Mouse (Mus musculus) erythroblast, embryonic 14.5 days (primary cell): ENCODE data around the gene Tor2a. TPM values are rescaled to one million over a fixed set of nuclear protein-coding genes. Genes with fewer than 3 reads are reported as not detected.

Experiments
- H3K27me3 ChIP-seq: 2 replicates; pipeline ENCODE4 v1.6.1; 2012; ENCODE audit warnings: inconsistent platforms; ENCODE audit not compliant: control insufficient read depth
- H3K36me3 ChIP-seq: 2 replicates; pipeline ENCODE4 v1.6.1; 2012; ENCODE audit warnings: mild to moderate bottlenecking, inconsistent platforms; ENCODE audit not compliant: control insufficient read depth
- H3K4me1 ChIP-seq: 2 replicates; pipeline ENCODE4 v1.6.1; 2012; ENCODE audit warnings: inconsistent platforms; ENCODE audit not compliant: control insufficient read depth
- H3K4me3 ChIP-seq: replicated peaks from 2 replicates; pipeline ENCODE3; 2012; ENCODE audit warnings: moderate library complexity, mild to moderate bottlenecking, inconsistent platforms
- H3K9me3 ChIP-seq: 2 replicates; pipeline ENCODE4 v1.6.1; 2012; ENCODE audit warnings: low read length, inconsistent platforms, mixed read lengths; ENCODE audit not compliant: control insufficient read depth
- GATA1 ChIP-seq: IDR thresholded peaks from 2 replicates; pipeline ENCODE4 v1.6.1; 2012; ENCODE audit warnings: low read length, inconsistent platforms, mixed read lengths
- TAL1 ChIP-seq: IDR thresholded peaks from 3 replicates; pipeline ENCODE4 v1.6.1; 2012; ENCODE audit warnings: low read length, inconsistent platforms, mixed read lengths
- polyA plus RNA-seq: library from polyadenylated mRNA; stranded (reverse); fragments of >175 nt; gene quantifications from 2 replicates; pipeline ENCODE4 v1.2.3, GENCODE M21; 2012

The Tor2a gene
- polyA plus RNA-seq, 1 experiment = 1.5 TPM

GRCm38 (mm10) chr2:32724832-32725790 is 31.9 kb upstream of the Tor2a start:
- H3K9me3 ChIP-seq = no peaks in the 10 kb centered on the region
- no peak for TF ChIP-seq GATA1
- TF ChIP-seq TAL1 = no peak
- H3K4me3 ChIP-seq = no peak overlapping the region
- H3K4me1 ChIP-seq = peaks cover 10% of the 10 kb centered on the region
- H3K36me3 ChIP-seq = no peaks in the 10 kb centered on the region
- no peaks in the 10 kb centered on the region for H3K27me3 ChIP-seq

- H3K9me3 ChIP-seq = no peaks in the 10 kb centered on the region
- H3K36me3 ChIP-seq = no peaks in the 10 kb centered on the region
- no peaks in the 10 kb centered on the region for H3K27me3 ChIP-seq
- TF ChIP-seq TAL1 (no peak), GATA1 (no peak)
- peaks cover 7% of the 10 kb centered on the region for H3K4me1 ChIP-seq
- peak overlapping the region; percentile 14 for H3K4me3 ChIP-seq
Observed at GRCm38 (mm10) chr2:32727435-32727834, 29.6 kb upstream of the Tor2a start.

- H3K36me3 ChIP-seq = no peaks in the 10 kb centered on the region
- no peaks in the 10 kb centered on the region for H3K9me3 ChIP-seq
- H3K4me3 ChIP-seq = no peak overlapping the region
- H3K27me3 ChIP-seq = no peaks in the 10 kb centered on the region
- peaks cover 7% of the 10 kb centered on the region for H3K4me1 ChIP-seq
- TF ChIP-seq TAL1 = no peak
- no peak for TF ChIP-seq GATA1
Observed at GRCm38 (mm10) chr2:32728463-32728862, 28.6 kb upstream of the Tor2a start.

GRCm38 (mm10) chr2:32729547-32729946 is 27.5 kb upstream of the Tor2a start:
- no peak overlapping the region for H3K4me3 ChIP-seq
- H3K9me3 ChIP-seq = no peaks in the 10 kb centered on the region
- H3K4me1 ChIP-seq = peaks cover 7% of the 10 kb centered on the region
- H3K27me3 ChIP-seq = no peaks in the 10 kb centered on the region
- H3K36me3 ChIP-seq = no peaks in the 10 kb centered on the region
- TF ChIP-seq GATA1 (no peak), TAL1 (no peak)

- TF ChIP-seq TAL1 = no peak
- no peak for TF ChIP-seq GATA1
- Histone ChIP-seq H3K4me3 (no peak overlapping the region), H3K27me3 (no peaks in the 10 kb centered on the region), H3K9me3 (no peaks in the 10 kb centered on the region), H3K36me3 (no peaks in the 10 kb centered on the region), H3K4me1 (peaks cover 7% of the 10 kb centered on the region)
Observed at GRCm38 (mm10) chr2:32730854-32731253, 26.2 kb upstream of the Tor2a start.

- Histone ChIP-seq H3K4me1 (peaks cover 10% of the 10 kb centered on the region), H3K9me3 (no peaks in the 10 kb centered on the region), H3K36me3 (no peaks in the 10 kb centered on the region), H3K4me3 (no peak overlapping the region), H3K27me3 (no peaks in the 10 kb centered on the region)
- no peak for TF ChIP-seq GATA1
- TF ChIP-seq TAL1 = no peak
Observed at GRCm38 (mm10) chr2:32731911-32732310, 25.1 kb upstream of the Tor2a start.

GRCm38 (mm10) chr2:32732695-32733094 is 24.3 kb upstream of the Tor2a start:
- H3K4me3 ChIP-seq = no peak overlapping the region
- TF ChIP-seq GATA1 (no peak), TAL1 (no peak)
- H3K36me3 ChIP-seq = no peaks in the 10 kb centered on the region
- no peaks in the 10 kb centered on the region for H3K9me3 ChIP-seq
- H3K4me1 ChIP-seq = peaks cover 3% of the 10 kb centered on the region
- H3K27me3 ChIP-seq = no peaks in the 10 kb centered on the region

- H3K9me3 ChIP-seq = no peaks in the 10 kb centered on the region
- H3K4me3 ChIP-seq = no peak overlapping the region
- no peaks in the 10 kb centered on the region for H3K27me3 ChIP-seq
- TF ChIP-seq TAL1 (no peak), GATA1 (no peak)
- H3K36me3 ChIP-seq = no peaks in the 10 kb centered on the region
- H3K4me1 ChIP-seq = peaks cover 3% of the 10 kb centered on the region; the same call in 1 of the 2 replicates
Observed at GRCm38 (mm10) chr2:32734480-32734879, 22.6 kb upstream of the Tor2a start.

- TF ChIP-seq TAL1 (no peak), GATA1 (no peak)
Observed at GRCm38 (mm10) chr2:32734933-32735332, 22.1 kb upstream of the Tor2a start.

More at GRCm38 (mm10) chr2:32734933-32735332, 22.1 kb upstream of the Tor2a start:
- Histone ChIP-seq H3K36me3 (no peaks in the 10 kb centered on the region), H3K4me3 (no peak overlapping the region), H3K27me3 (no peaks in the 10 kb centered on the region), H3K4me1 (peaks cover 3% of the 10 kb centered on the region; the same call in 1 of the 2 replicates), H3K9me3 (no peaks in the 10 kb centered on the region)
